Mouse (Mus musculus) fat pad, adult 2 months (tissue): ENCODE measurements around the gene Apol6.
"Not testable (repeated sequence)": the region's sequence is repeated elsewhere in the genome, so short reads cannot be mapped to it uniquely, and the experiment has no call there.

Source experiments
- DNase-seq: peaks from one replicate; pipeline ENCODE4 v3.0.0-alpha.2; 2011; ENCODE audit warnings: low read depth, low spot score; ENCODE audit errors: extremely low read depth

The Apol6 gene

GRCm38 (mm10) chr15:77029331-77029991 is 15.1 kb upstream of the Apol6 start:
- no peak for DNase-seq

- no peak for DNase-seq
Observed at GRCm38 (mm10) chr15:77031271-77031670, 13.3 kb upstream of the Apol6 start.

GRCm38 (mm10) chr15:77034526-77034925 is 10.0 kb upstream of the Apol6 start:
- DNase-seq, result no peak

- no peak for DNase-seq
Observed at GRCm38 (mm10) chr15:77035643-77036042, 8.9 kb upstream of the Apol6 start.

- no peak for DNase-seq
Observed at GRCm38 (mm10) chr15:77036320-77036988, 8.1 kb upstream of the Apol6 start.

- DNase-seq, result no peak
Observed at GRCm38 (mm10) chr15:77036989-77037277, 7.6 kb upstream of the Apol6 start.

- DNase-seq, result no peak
Observed at GRCm38 (mm10) chr15:77037278-77038161, 7.0 kb upstream of the Apol6 start.

- no peak for DNase-seq
Observed at GRCm38 (mm10) chr15:77039211-77039700, 5.3 kb upstream of the Apol6 start.

- no peak for DNase-seq
Observed at GRCm38 (mm10) chr15:77040784-77041183, 3.7 kb upstream of the Apol6 start.

- DNase-seq, result no peak
Observed at GRCm38 (mm10) chr15:77045609-77046008, 1.1 kb downstream of the Apol6 start.

DNA sequence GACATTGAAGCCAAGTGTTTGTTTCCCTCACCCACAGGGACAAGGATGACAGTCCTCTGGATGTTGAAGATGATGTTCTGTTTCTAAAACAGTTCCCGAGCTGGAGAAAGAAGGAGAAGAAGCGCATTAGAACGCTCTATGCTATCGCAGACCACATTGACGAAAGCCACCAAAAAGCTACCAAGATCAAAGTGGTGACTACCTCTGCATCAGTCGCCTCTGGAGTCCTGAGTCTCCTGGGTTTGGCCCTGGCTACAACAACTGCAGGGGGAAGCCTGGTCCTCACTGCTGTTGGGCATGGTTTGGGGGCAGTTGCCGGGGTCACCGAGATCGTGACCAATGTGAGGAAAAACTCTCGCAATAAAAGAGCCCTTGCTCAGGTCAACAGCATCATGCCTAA is 6.0 kb downstream of the Apol6 start, which contains the start of gene Mb:
Gene Mb, minus strand, starts transcription at position 101 of the 400 bp plus-strand sequence.
- DNase-seq, result no peak

DNA sequence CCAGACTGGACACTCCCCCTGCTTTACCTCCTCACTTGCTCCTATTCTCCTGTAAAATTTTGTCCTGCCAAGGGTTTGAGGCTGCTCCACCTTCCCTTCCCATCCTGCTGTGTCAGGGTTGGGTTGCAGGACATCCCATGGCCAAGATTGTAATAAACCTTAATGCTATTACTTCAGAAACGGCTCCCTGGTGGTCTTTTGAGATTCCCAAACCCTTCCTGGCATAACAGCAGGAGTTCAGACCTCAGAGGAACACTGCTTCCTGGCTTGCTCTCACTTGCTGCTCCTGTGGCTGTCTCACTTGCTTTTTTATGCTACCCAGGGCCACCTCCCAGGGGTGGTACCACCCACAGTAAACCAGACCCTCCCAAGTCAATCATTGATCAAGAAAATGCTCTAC is 7.6 kb downstream of the Apol6 start:
- DNase-seq, result no peak

DNA sequence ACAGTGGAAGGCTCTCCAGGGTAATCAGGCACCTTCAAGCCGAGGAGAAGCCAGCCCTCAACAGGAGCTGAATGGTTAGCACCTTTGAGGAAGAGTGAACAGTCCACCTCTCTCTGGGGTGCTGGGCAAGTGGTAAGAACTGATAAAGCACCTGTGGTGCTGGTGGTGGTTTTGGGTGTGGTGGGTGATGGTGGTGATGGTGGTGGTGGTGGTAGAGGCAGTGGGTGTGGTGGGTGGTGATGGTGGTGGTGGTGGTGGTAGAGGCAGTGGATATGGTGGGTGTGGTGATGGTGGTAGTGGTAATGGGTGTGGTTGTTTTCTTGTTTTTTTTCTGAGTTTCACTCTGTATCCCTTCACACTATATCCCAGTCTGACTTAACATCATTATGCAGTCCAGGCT is 8.5 kb downstream of the Apol6 start:
- no peak for DNase-seq

DNA sequence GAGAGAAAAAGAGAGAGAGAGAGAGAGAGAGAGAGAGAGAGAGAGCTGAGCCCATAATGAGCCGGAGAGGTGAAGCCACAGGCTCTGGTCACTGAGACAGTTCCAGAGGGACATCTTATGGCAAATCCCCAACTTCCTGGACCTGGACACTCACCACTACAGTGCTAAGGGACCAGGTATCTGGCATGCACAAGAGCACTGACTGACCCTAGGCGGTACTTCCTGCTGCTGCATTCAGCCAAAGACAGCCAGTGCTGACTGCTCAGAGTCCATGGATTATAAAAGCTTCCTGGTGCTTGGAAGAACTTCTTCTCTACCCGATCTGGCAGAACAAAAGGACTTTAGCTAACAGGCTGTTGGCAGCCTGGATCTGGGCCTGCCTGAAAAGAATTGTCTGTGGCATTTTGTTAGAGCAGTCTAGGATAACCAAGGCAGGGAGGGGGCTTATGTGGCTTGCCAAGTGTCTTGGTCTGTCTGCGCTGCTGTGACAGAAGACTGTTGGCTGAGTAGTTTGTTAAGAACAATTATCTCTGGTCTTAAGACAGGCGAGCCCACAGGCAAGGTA is 10.2 kb downstream of the Apol6 start:
- DNase-seq, result no peak

- DNase-seq, result no peak
Observed at GRCm38 (mm10) chr15:77056001-77056790, 11.7 kb downstream of the Apol6 start.

- no peak for DNase-seq
Observed at GRCm38 (mm10) chr15:77056791-77057051, 12.2 kb downstream of the Apol6 start.

DNA sequence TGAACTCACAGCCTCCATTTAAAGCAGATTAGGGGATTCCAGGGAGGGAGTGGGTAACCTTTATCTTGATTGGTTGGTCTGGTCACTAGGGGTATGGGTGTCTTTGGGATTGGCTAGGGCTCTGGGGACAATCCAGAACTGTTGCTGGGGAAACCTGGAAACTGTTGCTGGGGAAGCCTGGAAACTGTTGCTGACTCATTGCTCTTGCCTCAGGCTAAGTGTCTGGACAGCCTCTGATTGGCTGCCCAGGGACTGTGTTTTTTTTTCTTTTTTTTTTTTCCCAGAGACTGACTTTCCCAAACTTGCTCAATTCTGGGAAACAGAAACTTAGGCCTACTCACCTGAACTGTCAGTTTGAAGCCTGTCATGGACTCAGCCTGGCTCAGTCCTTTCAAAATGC is 14.0 kb downstream of the Apol6 start:
- no peak for DNase-seq

DNA sequence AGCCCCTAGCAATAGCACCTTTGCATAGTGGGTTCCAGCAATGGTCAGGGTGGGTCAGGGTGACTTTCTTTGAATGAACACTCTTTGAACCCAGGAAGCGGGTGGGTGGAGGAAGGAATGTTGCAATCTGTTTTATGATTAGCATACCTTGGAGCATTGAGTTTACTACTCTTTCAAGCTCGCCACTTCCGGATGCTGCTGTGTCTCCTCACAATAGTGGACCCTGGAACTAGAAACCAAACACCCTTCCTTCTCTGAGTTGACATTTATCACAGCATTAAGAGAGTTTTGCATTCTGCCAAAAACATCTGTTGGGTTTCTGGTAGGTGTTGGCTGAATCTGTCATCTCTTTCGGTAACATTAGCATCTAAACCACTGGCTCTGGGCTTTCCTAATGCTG is 14.9 kb downstream of the Apol6 start:
- not testable (repeated sequence) for DNase-seq

DNA sequence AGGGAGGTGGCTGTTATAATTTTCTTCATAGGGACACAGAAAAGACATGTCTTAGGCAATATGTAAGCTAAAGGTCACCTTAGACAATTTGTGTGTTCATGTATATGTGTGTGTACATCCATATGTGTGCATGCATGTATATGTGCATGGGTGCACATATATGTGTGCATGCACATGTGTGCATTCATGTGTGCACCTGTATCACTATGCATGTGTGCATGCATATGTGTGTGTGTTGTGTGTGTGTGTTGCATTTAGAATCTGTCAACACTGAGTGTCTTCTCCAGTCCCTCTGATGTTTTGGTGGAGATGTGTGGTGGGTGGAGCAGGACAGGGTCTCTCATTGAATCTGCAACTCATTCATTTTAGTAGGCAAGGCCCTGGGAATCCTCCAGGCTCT is 18.2 kb downstream of the Apol6 start:
- no peak for DNase-seq

GRCm38 (mm10) chr15:77065259-77065852 is 20.8 kb downstream of the Apol6 start:
- DNase-seq, result no peak

GRCm38 (mm10) chr15:77066233-77066632 is 21.7 kb downstream of the Apol6 start:
- no peak for DNase-seq
